Mouse (Mus musculus) CH12.LX (cell line): Measurements from ENCODE around the gene Kri1. TPM values are rescaled to one million over a fixed set of nuclear protein-coding genes. Genes with fewer than 3 reads are reported as not detected.
"Not testable (repeated sequence)": the region's sequence is repeated elsewhere in the genome, so short reads cannot be mapped to it uniquely, and the experiment has no call there.

Source experiments
- DNase-seq: peaks from one replicate; pipeline ENCODE4 v3.0.0-alpha.2; 2013; ENCODE audit errors: extremely low read depth
- H3K27ac ChIP-seq: 2 replicates; pipeline ENCODE4 v1.5.1; 2012; ENCODE audit warnings: low read depth, mild to moderate bottlenecking, control low read depth, moderate library complexity; ENCODE audit not compliant: insufficient read depth
- H3K27me3 ChIP-seq: replicated peaks from 2 replicates; pipeline ENCODE3; 2012; ENCODE audit warnings: inconsistent platforms
- H3K36me3 ChIP-seq, 2 experiments: replicated peaks in 1 of 2; 2 replicates each; pipeline versions ENCODE3 to v1.6.1; 2012; ENCODE audit warnings: inconsistent platforms in 1 of 2, low read length in 1 of 2, mild to moderate bottlenecking in 1 of 2, mixed read lengths in 1 of 2, moderate library complexity in 1 of 2; ENCODE audit not compliant: control insufficient read depth in 1 of 2, insufficient read depth in 1 of 2
- H3K4me1 ChIP-seq, 2 experiments: 2 replicates each; pipeline ENCODE4 v1.6.1; 2012; ENCODE audit warnings: inconsistent platforms in 1 of 2, moderate library complexity in 1 of 2; ENCODE audit not compliant: insufficient read depth in 2 of 2, control insufficient read depth in 1 of 2
- H3K4me2 ChIP-seq: 2 replicates; pipeline ENCODE4 v1.6.1; 2012; ENCODE audit warnings: low read depth, mild to moderate bottlenecking, control low read depth; ENCODE audit not compliant: poor library complexity, insufficient read depth, severe bottlenecking
- H3K4me3 ChIP-seq, 3 experiments: fragments of 150-350 bp in 1 of 3; sonication (generic) in 1 of 3; replicated peaks in 1 of 3; 2 replicates each; pipeline versions ENCODE3 to v1.5.1; 2011 to 2012; ENCODE audit warnings: low read depth in 2 of 3, low read length in 2 of 3, mild to moderate bottlenecking in 2 of 3, moderate library complexity in 2 of 3, control low read depth in 1 of 3, improper control_type of control experiment in 1 of 3, inconsistent platforms in 1 of 3, mixed read lengths in 1 of 3; ENCODE audit not compliant: poor library complexity in 1 of 3
- H3K79me2 ChIP-seq: replicated peaks from 2 replicates; pipeline ENCODE4 v1.6.1; 2012; ENCODE audit warnings: mild to moderate bottlenecking, moderate library complexity; ENCODE audit not compliant: control insufficient read depth, poor library complexity, insufficient read depth, severe bottlenecking; ENCODE audit errors: extremely low read depth
- H3K9ac ChIP-seq: 2 replicates; pipeline ENCODE4 v1.6.1; 2012; ENCODE audit warnings: low read depth, mild to moderate bottlenecking, control low read depth, moderate library complexity; ENCODE audit not compliant: insufficient read depth
- H3K9me3 ChIP-seq: replicated peaks from 2 replicates; pipeline ENCODE3; 2012; ENCODE audit warnings: low read length, inconsistent platforms, mixed read lengths
- CHD1 ChIP-seq: IDR thresholded peaks from 2 replicates; pipeline ENCODE4 v1.6.1; 2012; ENCODE audit warnings: low read depth, low read length, improper control_type of control experiment, inconsistent platforms
- CHD2 ChIP-seq: IDR thresholded peaks from 2 replicates; pipeline ENCODE4 v1.6.1; 2011; ENCODE audit warnings: low read length, improper control_type of control experiment
- ELF1 ChIP-seq: IDR thresholded peaks from 2 replicates; pipeline ENCODE4 v1.6.1; 2014; ENCODE audit warnings: low read depth, mild to moderate bottlenecking, inconsistent platforms, low read length, improper control_type of control experiment
- EP300 ChIP-seq: IDR thresholded peaks from 2 replicates; pipeline ENCODE4 v1.6.1; 2011; ENCODE audit warnings: low read length, improper control_type of control experiment
- JUN ChIP-seq: IDR thresholded peaks from 2 replicates; pipeline ENCODE4 v1.6.1; 2011; ENCODE audit warnings: low read depth, mild to moderate bottlenecking, low read length, improper control_type of control experiment, moderate library complexity; ENCODE audit not compliant: insufficient read depth
- JUND ChIP-seq: conservative IDR thresholded peaks from 2 replicates; pipeline ENCODE4 v1.6.1; 2011; ENCODE audit warnings: low read depth, low read length, improper control_type of control experiment
- KAT2A ChIP-seq: IDR thresholded peaks from 2 replicates; pipeline ENCODE4 v1.6.1; 2012; ENCODE audit warnings: low read length, improper control_type of control experiment, inconsistent platforms; ENCODE audit not compliant: insufficient replicate concordance
- MAFK ChIP-seq: IDR thresholded peaks from 2 replicates; pipeline ENCODE4 v1.6.1; 2011; ENCODE audit warnings: low read length, improper control_type of control experiment; ENCODE audit not compliant: insufficient replicate concordance
- MEF2A ChIP-seq: IDR thresholded peaks from 2 replicates; pipeline ENCODE4 v1.6.1; 2014; ENCODE audit warnings: low read depth, mild to moderate bottlenecking, inconsistent platforms, low read length, improper control_type of control experiment, borderline replicate concordance
- MXI1 ChIP-seq: IDR thresholded peaks from 2 replicates; pipeline ENCODE4 v1.6.1; 2011; ENCODE audit warnings: mild to moderate bottlenecking, low read depth, low read length, improper control_type of control experiment
- NRF1 ChIP-seq: IDR thresholded peaks from 2 replicates; pipeline ENCODE4 v1.6.1; 2014; ENCODE audit warnings: low read depth, mild to moderate bottlenecking, inconsistent platforms, low read length, improper control_type of control experiment, moderate library complexity
- PAX5 ChIP-seq: IDR thresholded peaks from 2 replicates; pipeline ENCODE4 v1.6.1; 2012; ENCODE audit warnings: low read length, inconsistent platforms, mixed read lengths
- RAD21 ChIP-seq: IDR thresholded peaks from 2 replicates; pipeline ENCODE4 v1.6.1; 2011; ENCODE audit warnings: low read depth, mild to moderate bottlenecking, low read length, improper control_type of control experiment, moderate library complexity
- USF2 ChIP-seq: conservative IDR thresholded peaks from 2 replicates; pipeline ENCODE4 v1.6.1; 2011; ENCODE audit warnings: low read depth, low read length, improper control_type of control experiment
- dilution Hi-C: fragments of 300-500 bp; cut with MboI; formaldehyde crosslinking; loops from 2 replicates; pipeline ENCODE4 v1.14.3; 2020; ENCODE audit warnings: low sequenced_read_pairs; ENCODE audit not compliant: extremely low pct_unique_long_range_greater_than_20kb, extremely low pct_ligation_motif_present
- in situ Hi-C: fragments of 300-500 bp; cut with MboI; formaldehyde crosslinking; loops from 3 replicates; pipeline ENCODE4 v1.14.3; 2019; ENCODE audit warnings: low sequenced_read_pairs, low pct_ligation_motif_present, low pct_unique_long_range_greater_than_20kb, mixed read lengths
- polyA plus RNA-seq: library from polyadenylated mRNA; unstranded; fragments of >175 nt; gene quantifications from 2 replicates; pipeline ENCODE4 v1.2.1, GENCODE M21; 2012; ENCODE audit warnings: low read depth; ENCODE audit not compliant: insufficient read length
- total RNA-seq, 2 experiments: library from RNA; depleted of rRNA; stranded (reverse); fragments of 300-350 nt in 1 of 2; fragments of >200 nt in 1 of 2; gene quantifications; 2 replicates each; pipeline ENCODE4 v1.2.3; 2012 to 2014

Kri1 gene
- total and polyA plus RNA-seq, 3 experiments, result 28.8 to 57.1 (median 55.5) TPM

- H3K4me3 ChIP-seq, result no peak overlapping the region
Measured at GRCm38 (mm10) chr9:21292271-21292670, 4.5 kb upstream of the Kri1 start.

GRCm38 (mm10) chr9:21291868-21292267, 4.1 kb upstream of the Kri1 start:
- Histone ChIP-seq H3K27ac (peak overlapping the region; percentile 39; the same call in 1 of the 2 replicates), H3K4me1 (peaks cover 5 to 26% of the 10 kb centered on the region in 2 experiments), H3K9ac (peak overlapping the region; percentile 53; the same call in 1 of the 2 replicates), H3K79me2 (peaks cover 10% of the 10 kb centered on the region), H3K4me2 (peak overlapping the region; percentile 88), H3K4me3 (peak overlapping the region; percentile 34 to 68 (median 34))
- H3K9me3 ChIP-seq, in situ Hi-C loops, H3K36me3 ChIP-seq, dilution Hi-C loops, H3K27me3 ChIP-seq, DNase-seq: not testable (repeated sequence)

More at GRCm38 (mm10) chr9:21292271-21292670, 4.5 kb upstream of the Kri1 start:
- no peak overlapping the region for H3K27ac ChIP-seq
- no peak overlapping the region for H3K4me2 ChIP-seq
- H3K4me1 ChIP-seq, result peaks cover 5 to 23% of the 10 kb centered on the region in 2 experiments
- TF ChIP-seq NRF1, result no peak
- no peak for TF ChIP-seq KAT2A
- no peak for TF ChIP-seq MAFK
- no peak for TF ChIP-seq ELF1
- TF ChIP-seq JUN, result no peak
- TF ChIP-seq CHD1, result no peak
- no peak for TF ChIP-seq PAX5
- TF ChIP-seq EP300, result no peak
- no peak for TF ChIP-seq MEF2A
- TF ChIP-seq USF2, result no peak
- TF ChIP-seq MXI1, result no peak
- no peak for TF ChIP-seq CHD2
- no peak for TF ChIP-seq JUND
- no peak for TF ChIP-seq RAD21
- in situ Hi-C loops, result no loop called here
- no peak overlapping the region for H3K9ac ChIP-seq
- H3K27me3 ChIP-seq, result peaks cover 8% of the 10 kb centered on the region
- dilution Hi-C loops, result no loop called here
- H3K36me3 ChIP-seq, result no peaks in the 10 kb centered on the region
- peaks cover 6% of the 10 kb centered on the region; the same call in 1 of the 2 replicates for H3K79me2 ChIP-seq
- DNase-seq, result no peak
- no peaks in the 10 kb centered on the region for H3K9me3 ChIP-seq
